Mouse (Mus musculus) B cell, adult 62 days (primary cell): ENCODE data around the gene Sdccag8. TPM values are rescaled to one million over a fixed set of nuclear protein-coding genes. Genes with fewer than 3 reads are reported as not detected.

ENCODE experiments used
- total RNA-seq: library from RNA; stranded (reverse); gene quantifications from 4 replicates; pipeline ENCODE4 v1.2.4, GENCODE M21; 2023

The Sdccag8 gene
- 20.1 to 21.8 TPM (median 21.1 TPM) in 4 replicates for total RNA-seq

GRCm38 (mm10) chr1:176814591-176815062, at the start of gene Sdccag8:
TSS of gene Sdccag8 (plus strand) at chr1:176814660.

DNA sequence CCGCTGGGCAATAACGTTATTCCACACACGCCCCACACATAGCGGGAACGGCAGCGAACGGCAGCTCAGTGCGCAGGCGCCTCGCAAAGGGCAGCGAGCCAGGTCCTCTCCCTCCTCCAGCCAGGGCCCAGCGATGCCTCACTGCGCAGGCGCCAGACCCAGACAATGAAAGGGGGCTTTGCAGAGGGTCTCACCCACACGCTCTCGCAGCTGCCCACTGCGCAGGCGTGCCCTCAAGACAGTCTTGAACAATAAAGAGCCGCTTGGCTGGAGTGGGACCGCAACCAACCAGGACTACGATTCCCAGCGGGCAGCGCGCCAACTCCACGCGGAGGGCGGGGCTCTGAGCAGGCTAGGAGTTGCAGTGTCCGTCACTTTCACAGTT, 432 bp upstream of the Sdccag8 start, which contains the start of gene Cep170:
TSS of gene Cep170 (minus strand) at position 32 of the 385 bp plus-strand sequence.

Other genes starting within 250 kb of the Sdccag8 start
- 78.7 to 95.1 TPM (median 80.6 TPM) in 4 replicates for gene Cep170, start 593 bp upstream of the Sdccag8 start, total RNA-seq